Mouse (Mus musculus) MEL (cell line): ENCODE measurements around the gene Exoc4.

Source experiments
- CTCF ChIP-seq, 3 experiments: IDR thresholded peaks in 2 of 3; conservative IDR thresholded peaks in 1 of 3; 2 replicates each; pipeline ENCODE4 v1.5.1; 2011 to 2012; ENCODE audit warnings: low read length in 3 of 3, low read depth in 2 of 3, mild to moderate bottlenecking in 2 of 3, improper control_type of control experiment in 1 of 3, inconsistent platforms in 1 of 3, mixed read lengths in 1 of 3, moderate library complexity in 1 of 3; ENCODE audit not compliant: control insufficient read depth in 1 of 3, insufficient read depth in 1 of 3, poor library complexity in 1 of 3, severe bottlenecking in 1 of 3
- ELF1 ChIP-seq: IDR thresholded peaks from 2 replicates; pipeline ENCODE4 v1.6.1; 2014; ENCODE audit warnings: low read depth, mild to moderate bottlenecking, inconsistent platforms, low read length, improper control_type of control experiment, moderate library complexity
- EP300 ChIP-seq, 2 experiments: IDR thresholded peaks; 2 replicates each; pipeline ENCODE4 v1.6.1; 2011; ENCODE audit warnings: improper control_type of control experiment in 2 of 2, low read length in 2 of 2, low read depth in 1 of 2, mild to moderate bottlenecking in 1 of 2
- HCFC1 ChIP-seq: IDR thresholded peaks from 2 replicates; pipeline ENCODE4 v1.6.1; 2012; ENCODE audit warnings: low read depth, mild to moderate bottlenecking, inconsistent platforms, low read length, improper control_type of control experiment, moderate library complexity
- KAT2A ChIP-seq: conservative IDR thresholded peaks from 2 replicates; pipeline ENCODE4 v1.6.1; 2012; ENCODE audit warnings: low read depth, low read length, improper control_type of control experiment, inconsistent platforms
- MAX ChIP-seq: IDR thresholded peaks from 2 replicates; pipeline ENCODE4 v1.6.1; 2011; ENCODE audit warnings: low read length, improper control_type of control experiment
- MEF2A ChIP-seq: IDR thresholded peaks from 2 replicates; pipeline ENCODE4 v1.6.1; 2014; ENCODE audit warnings: low read depth, mild to moderate bottlenecking, inconsistent platforms, low read length, improper control_type of control experiment; ENCODE audit not compliant: poor library complexity, insufficient replicate concordance, severe bottlenecking; ENCODE audit errors: extremely low read depth
- POLR2A ChIP-seq, 2 experiments: IDR thresholded peaks; 2 replicates each; pipeline ENCODE4 v1.6.1; 2011 to 2012; ENCODE audit warnings: low read length in 2 of 2, mild to moderate bottlenecking in 2 of 2, control low read depth in 1 of 2, improper control_type of control experiment in 1 of 2, low read depth in 1 of 2, moderate library complexity in 1 of 2; ENCODE audit not compliant: control insufficient read depth in 1 of 2, insufficient read depth in 1 of 2, poor library complexity in 1 of 2
- POLR2AphosphoS2 ChIP-seq: IDR thresholded peaks from 2 replicates; pipeline ENCODE4 v1.6.1; 2011; ENCODE audit warnings: low read length, improper control_type of control experiment
- TAL1 ChIP-seq: IDR thresholded peaks from 2 replicates; pipeline ENCODE4 v1.6.1; 2012; ENCODE audit warnings: mild to moderate bottlenecking, inconsistent platforms, low read length, moderate library complexity, mixed read lengths
- TCF12 ChIP-seq: IDR thresholded peaks from 2 replicates; pipeline ENCODE4 v1.6.1; 2014; ENCODE audit warnings: low read depth, mild to moderate bottlenecking, inconsistent platforms, low read length, improper control_type of control experiment, moderate library complexity
- USF2 ChIP-seq, 2 experiments: IDR thresholded peaks; 2 replicates each; pipeline ENCODE4 v1.6.1; 2011 to 2012; ENCODE audit warnings: improper control_type of control experiment in 2 of 2, low read length in 2 of 2, borderline replicate concordance in 1 of 2, inconsistent platforms in 1 of 2, low read depth in 1 of 2, mild to moderate bottlenecking in 1 of 2; ENCODE audit not compliant: insufficient read depth in 1 of 2
- ZC3H11A ChIP-seq: IDR thresholded peaks from 2 replicates; pipeline ENCODE4 v1.6.1; 2012; ENCODE audit warnings: low read depth, mild to moderate bottlenecking, inconsistent platforms, low read length, improper control_type of control experiment

- TF ChIP-seq TAL1 (no peak), POLR2AphosphoS2 (no peak), CTCF (IDR thresholded peaks at IDR 0.05 in 2 of 3, conservative IDR thresholded peaks at IDR 0.05 in 1 of 3; ENCODE audit: control insufficient read depth in 1 of 3, insufficient read depth in 1 of 3, low read depth in 2 of 3, low read length in 3 of 3, poor library complexity in 1 of 3, severe bottlenecking in 1 of 3) (no peak), USF2 (IDR thresholded peaks at IDR 0.05; ENCODE audit: borderline replicate concordance in 1 of 2, insufficient read depth in 1 of 2, low read depth in 1 of 2, low read length in 2 of 2) (no peak), HCFC1 (no peak), ZC3H11A (no peak), ELF1 (no peak), POLR2A (IDR thresholded peaks at IDR 0.05; ENCODE audit: control insufficient read depth in 1 of 2, insufficient read depth in 1 of 2, low read depth in 1 of 2, low read length in 2 of 2, poor library complexity in 1 of 2) (no peak), TCF12 (no peak), EP300 (IDR thresholded peaks at IDR 0.05; ENCODE audit: low read depth in 1 of 2, low read length in 2 of 2) (no peak), KAT2A (no peak), MAX (no peak), MEF2A (no peak)
Measured at GRCm38 (mm10) chr6:33247146-33247545, 1.7 kb upstream of the Exoc4 start.
